Mouse (Mus musculus): Measurements from ENCODE around the gene Wnt9b. TPM values are rescaled to one million over a fixed set of nuclear protein-coding genes. Genes with fewer than 3 reads are reported as not detected.

Gene Wnt9b
- total and polyA plus RNA-seq, 3 experiments = not detected

DNA sequence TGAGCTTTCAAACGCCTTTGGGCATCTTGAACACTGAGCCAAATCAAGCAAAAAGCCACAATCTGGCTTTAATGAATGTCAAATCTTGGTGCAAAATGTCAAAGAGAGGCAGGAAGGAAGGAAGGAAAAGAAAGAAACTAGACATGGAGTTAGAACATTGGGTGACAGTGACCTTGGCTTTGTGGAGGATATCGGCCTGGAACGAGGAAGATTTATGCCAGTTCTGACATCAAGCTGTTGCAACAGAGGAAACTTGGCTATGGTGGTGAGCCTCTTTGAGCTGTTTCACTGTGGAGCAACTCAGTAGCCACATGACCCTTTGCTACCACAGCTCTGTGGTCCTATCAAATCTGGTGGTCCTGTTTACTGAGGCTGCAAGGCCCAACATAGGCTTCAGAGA lies 991 bp upstream of the Wnt9b start:
- Histone ChIP-seq H3K27ac (ENCODE audit: control insufficient read depth, low read depth, low read length) (no peak overlapping the region), H3K4me3 (ENCODE audit: control insufficient read depth in 1 of 2, insufficient read depth in 1 of 2, low read depth in 2 of 2, low read length in 2 of 2) (no peak overlapping the region), H3K79me2 (ENCODE audit: control insufficient read depth, insufficient read depth, low read length, poor library complexity) (no peaks in the 10 kb centered on the region; the same call in 1 of the 2 replicates), H3K4me1 (ENCODE audit: control insufficient read depth in 1 of 2, insufficient read depth in 2 of 2, low read length in 2 of 2) (no peaks in the 10 kb centered on the region), H3K27me3 (ENCODE audit: control insufficient read depth in 1 of 2, insufficient read depth in 2 of 2, low read length in 2 of 2) (peaks cover 0 to 3% of the 10 kb centered on the region in 2 experiments; a peak in 2 of 4 replicates), H3K9ac (ENCODE audit: control insufficient read depth, low read depth, low read length, poor library complexity, severe bottlenecking) (no peak overlapping the region), H3K36me3 (ENCODE audit: control insufficient read depth in 1 of 2, insufficient read depth in 2 of 2, low read length in 2 of 2) (no peaks in the 10 kb centered on the region), H3K9me3 (replicated peaks; ENCODE audit: insufficient read depth, low read length) (no peaks in the 10 kb centered on the region)
- DNase-seq (ENCODE audit: low read depth, low spot score) = no peak
- TF ChIP-seq HCFC1 (IDR thresholded peaks at IDR 0.05; ENCODE audit: low read depth, low read length) (no peak), RCOR1 (IDR thresholded peaks at IDR 0.05; ENCODE audit: low read depth, low read length) (no peak), ZNF384 (IDR thresholded peaks at IDR 0.05; ENCODE audit: low read depth, low read length) (no peak), USF1 (IDR thresholded peaks at IDR 0.05; ENCODE audit: low read depth, low read length) (no peak), POLR2A (IDR thresholded peaks at IDR 0.05; ENCODE audit: control insufficient read depth in 1 of 2, insufficient read depth in 1 of 2, low read depth in 1 of 2, low read length in 2 of 2, poor library complexity in 1 of 2) (no peak), POLR2AphosphoS5 (IDR thresholded peaks at IDR 0.05; ENCODE audit: borderline replicate concordance, low read depth, low read length) (no peak), ZKSCAN1 (IDR thresholded peaks at IDR 0.05; ENCODE audit: low read depth, low read length) (no peak), ETS1 (IDR thresholded peaks at IDR 0.05; ENCODE audit: low read depth, low read length) (no peak), RAD21 (IDR thresholded peaks at IDR 0.05; ENCODE audit: low read depth, low read length) (no peak), CHD2 (IDR thresholded peaks at IDR 0.05; ENCODE audit: low read length) (no peak), CTCF (IDR thresholded peaks at IDR 0.05 in 2 of 3, conservative IDR thresholded peaks at IDR 0.05 in 1 of 3; ENCODE audit: control insufficient read depth in 1 of 3, insufficient read depth in 1 of 3, low read depth in 2 of 3, low read length in 3 of 3, poor library complexity in 1 of 3, severe bottlenecking in 1 of 3) (no peak), BHLHE40 (IDR thresholded peaks at IDR 0.05; ENCODE audit: borderline replicate concordance, low read depth, low read length) (no peak), MXI1 (IDR thresholded peaks at IDR 0.05; ENCODE audit: low read depth, low read length) (no peak), MYC (IDR thresholded peaks at IDR 0.05; ENCODE audit: low read depth, low read length) (no peak), KAT2A (conservative IDR thresholded peaks at IDR 0.05; ENCODE audit: low read depth, low read length) (no peak), USF2 (IDR thresholded peaks at IDR 0.05; ENCODE audit: borderline replicate concordance in 1 of 2, insufficient read depth in 1 of 2, low read depth in 1 of 2, low read length in 2 of 2) (no peak), EP300 (IDR thresholded peaks at IDR 0.05; ENCODE audit: low read depth in 1 of 2, low read length in 2 of 2) (no peak)

DNA sequence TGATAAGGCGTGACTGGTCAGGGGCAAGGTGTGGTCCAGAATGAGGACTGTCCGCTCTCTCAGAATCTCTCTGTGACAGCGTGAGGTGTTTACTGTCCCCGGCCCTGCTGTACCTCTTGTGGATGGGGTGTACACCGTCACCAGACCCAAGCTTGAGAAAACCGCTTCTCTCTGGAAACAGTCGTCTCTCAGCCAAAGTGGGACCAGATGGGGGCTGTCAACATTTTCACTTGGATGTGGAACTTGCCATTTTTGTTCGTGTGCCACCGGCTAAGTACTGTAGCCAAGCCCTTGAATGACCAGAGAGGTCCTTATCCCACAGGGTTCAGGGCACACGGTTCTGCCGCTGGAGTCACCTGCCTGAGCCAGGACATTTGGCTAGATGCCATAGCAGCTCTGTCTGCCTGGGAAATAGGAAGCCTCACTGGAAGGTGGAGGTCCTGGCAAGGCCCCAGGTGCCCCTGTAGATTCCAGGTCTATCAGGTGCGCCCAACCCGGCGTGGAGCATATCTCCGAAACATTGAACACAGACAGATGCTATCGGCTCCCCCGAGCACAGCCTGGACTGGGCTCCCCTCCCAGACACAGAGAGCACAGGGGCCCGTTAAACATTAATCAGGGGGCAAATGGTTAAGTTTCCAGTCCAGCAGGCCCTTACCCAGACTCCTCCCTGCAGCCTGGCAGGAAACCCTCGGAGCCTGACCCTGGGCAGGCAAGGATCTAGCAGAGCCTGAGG lies 14.4 kb downstream of the Wnt9b start:
- Histone ChIP-seq H3K9ac (ENCODE audit: control insufficient read depth, low read depth, low read length, poor library complexity, severe bottlenecking) (no peak overlapping the region), H3K27me3 (ENCODE audit: control insufficient read depth in 1 of 2, insufficient read depth in 2 of 2, low read length in 2 of 2) (no peaks in the 10 kb centered on the region), H3K27ac (ENCODE audit: control insufficient read depth, low read depth, low read length) (no peak overlapping the region), H3K36me3 (ENCODE audit: control insufficient read depth in 1 of 2, insufficient read depth in 2 of 2, low read length in 2 of 2) (no peaks in the 10 kb centered on the region), H3K4me3 (ENCODE audit: control insufficient read depth in 1 of 2, insufficient read depth in 1 of 2, low read depth in 2 of 2, low read length in 2 of 2) (no peak overlapping the region), H3K9me3 (replicated peaks; ENCODE audit: insufficient read depth, low read length) (no peaks in the 10 kb centered on the region), H3K79me2 (ENCODE audit: control insufficient read depth, insufficient read depth, low read length, poor library complexity) (no peaks in the 10 kb centered on the region), H3K4me1 (ENCODE audit: control insufficient read depth in 1 of 2, insufficient read depth in 2 of 2, low read length in 2 of 2) (no peaks in the 10 kb centered on the region)
- no peak for DNase-seq (ENCODE audit: low read depth, low spot score)
- TF ChIP-seq MAFK (IDR thresholded peaks at IDR 0.05; ENCODE audit: borderline replicate concordance, low read depth, low read length) (no peak), TCF12 (IDR thresholded peaks at IDR 0.05; ENCODE audit: low read depth, low read length) (no peak), CHD1 (IDR thresholded peaks at IDR 0.05; ENCODE audit: low read depth, low read length) (no peak), GABPA (IDR thresholded peaks at IDR 0.05; ENCODE audit: low read depth, low read length) (no peak), CTCF (IDR thresholded peaks at IDR 0.05 in 2 of 3, conservative IDR thresholded peaks at IDR 0.05 in 1 of 3; ENCODE audit: control insufficient read depth in 1 of 3, insufficient read depth in 1 of 3, low read depth in 2 of 3, low read length in 3 of 3, poor library complexity in 1 of 3, severe bottlenecking in 1 of 3) (no peak), ZNF384 (IDR thresholded peaks at IDR 0.05; ENCODE audit: low read depth, low read length) (no peak), BHLHE40 (IDR thresholded peaks at IDR 0.05; ENCODE audit: borderline replicate concordance, low read depth, low read length) (no peak), EP300 (IDR thresholded peaks at IDR 0.05; ENCODE audit: low read depth in 1 of 2, low read length in 2 of 2) (no peak), SMC3 (IDR thresholded peaks at IDR 0.05; ENCODE audit: low read depth, low read length) (no peak), MAZ (IDR thresholded peaks at IDR 0.05; ENCODE audit: low read depth, low read length) (no peak), MYC (IDR thresholded peaks at IDR 0.05; ENCODE audit: low read depth, low read length) (no peak), HCFC1 (IDR thresholded peaks at IDR 0.05; ENCODE audit: low read depth, low read length) (no peak)

All from MEL (cell line).